Mouse (Mus musculus) lung, embryonic 14.5 days (tissue): ENCODE results near the gene Tspan9. TPM values are rescaled to one million over a fixed set of nuclear protein-coding genes. Genes with fewer than 3 reads are reported as not detected.

ENCODE experiments used
- ATAC-seq: fragments of 200-750 bp; cut with Nextera tagmentation; 2 replicates; pipeline ENCODE4 v1.8.0; 2017; ENCODE audit warnings: mild to moderate bottlenecking, moderate TSS enrichment, moderate library complexity; ENCODE audit not compliant: insufficient read depth
- DNase-seq: peaks from one replicate; pipeline ENCODE4 v3.0.0-alpha.2; 2015
- H3K27ac ChIP-seq: fragments of 300-500 bp; sonication (generic); 2 replicates; pipeline ENCODE4 v1.5.1; 2014; ENCODE audit warnings: low read depth, mild to moderate bottlenecking, moderate library complexity
- H3K27me3 ChIP-seq: fragments of 300-500 bp; sonication (generic); 2 replicates; pipeline ENCODE4 v1.6.1; 2014; ENCODE audit warnings: low read length, control low read depth; ENCODE audit not compliant: insufficient read depth
- H3K36me3 ChIP-seq: fragments of 300-500 bp; sonication (generic); 2 replicates; pipeline ENCODE4 v1.6.1; 2014; ENCODE audit warnings: control low read depth; ENCODE audit not compliant: insufficient read depth
- H3K4me1 ChIP-seq: fragments of 300-500 bp; sonication (generic); 2 replicates; pipeline ENCODE4 v1.6.1; 2014; ENCODE audit warnings: antibody characterized with exemption, control low read depth; ENCODE audit not compliant: insufficient read depth
- H3K4me2 ChIP-seq: fragments of 300-500 bp; sonication (generic); 2 replicates; pipeline ENCODE4 v1.6.1; 2014; ENCODE audit warnings: mild to moderate bottlenecking
- H3K4me3 ChIP-seq: fragments of 300-500 bp; sonication (generic); 2 replicates; pipeline ENCODE4 v1.5.1; 2014; ENCODE audit warnings: low read depth, low read length
- H3K9ac ChIP-seq: fragments of 300-500 bp; sonication (generic); 2 replicates; pipeline ENCODE4 v1.6.1; 2014
- H3K9me3 ChIP-seq: fragments of 300-500 bp; sonication (generic); 2 replicates; pipeline ENCODE4 v1.6.1; 2016; ENCODE audit warnings: low read depth, low read length, control low read depth
- CTCF ChIP-seq: IDR thresholded peaks from 2 replicates; pipeline ENCODE4 v1.5.1; 2016; ENCODE audit warnings: antibody characterized with exemption, low read depth
- WGBS: fragments of 180-500 bp; shearing (Covaris S2); extraction: QIAGEN DNeasy Blood & Tissue Kit; methylation state at CpG from one replicate; pipeline ENCODE4 v1.1.7; 2014; 5-methylcytosine and 5-hydroxymethylcytosine counted together
- polyA plus RNA-seq: library from polyadenylated mRNA; unstranded; fragments of >200 nt; fragmentation: Nextera tagmentation; extraction: Ambion mirVana; gene quantifications from 2 replicates; pipeline ENCODE4 v1.2.1, GENCODE M21; 2014

The Tspan9 gene
- 118 and 121 TPM in 2 replicates for polyA plus RNA-seq

- Histone ChIP-seq H3K27ac (peak within 1 kb of the TSS; percentile 93), H3K4me2 (peak within 1 kb of the TSS; percentile 79), H3K36me3 (no peaks in the 10 kb centered on the region; the same call in 1 of the 2 replicates), H3K9me3 (no peaks in the 10 kb centered on the region), H3K4me1 (peaks cover 7% of the 10 kb centered on the region), H3K27me3 (no peaks in the 10 kb centered on the region), H3K4me3 (peak within 1 kb of the TSS; percentile 66), H3K9ac (peak within 1 kb of the TSS; percentile 79)
- ATAC-seq: peak; percentile 86
- peak; percentile 84 for DNase-seq
- TF ChIP-seq CTCF: peak; percentile 30; the same call in 1 of the 2 replicates
- WGBS: 1% methylated on average over 56 of the region's 56 CpGs
Measured at GRCm38 (mm10) chr6:128143390-128144020, at the start of gene Tspan9. Gene Tspan9 (minus strand): TSS chr6:128143594.

- Histone ChIP-seq H3K27me3 (no peaks in the 10 kb centered on the region), H3K9me3 (no peaks in the 10 kb centered on the region), H3K4me2 (no peak overlapping the region), H3K9ac (no peak overlapping the region), H3K4me1 (0 out of 2 replicates have a peak, but pooled peaks cover 2% of the 10 kb centered on the region), H3K36me3 (no peaks in the 10 kb centered on the region), H3K27ac (no peak overlapping the region), H3K4me3 (no peak overlapping the region)
- peak; percentile 35 for TF ChIP-seq CTCF
- WGBS: 17% methylated on average over 2 of the region's 2 CpGs
- ATAC-seq: no peak; the same call in 1 of the 2 replicates
- peak; percentile 53 for DNase-seq
Measured at GRCm38 (mm10) chr6:128183521-128183920, 40.1 kb upstream of the Tspan9 start.

- no peak for TF ChIP-seq CTCF
- H3K9ac ChIP-seq: no peak overlapping the region
- H3K36me3 ChIP-seq: no peaks in the 10 kb centered on the region
- H3K4me3 ChIP-seq: no peak overlapping the region
- no peak overlapping the region for H3K4me2 ChIP-seq
- 0 out of 2 replicates have a peak, but pooled peaks cover 2% of the 10 kb centered on the region for H3K4me1 ChIP-seq
- no peaks in the 10 kb centered on the region for H3K9me3 ChIP-seq
- H3K27me3 ChIP-seq: no peaks in the 10 kb centered on the region
- ATAC-seq: no peak
- 46% methylated on average over 5 of the region's 5 CpGs for WGBS
- no peak overlapping the region for H3K27ac ChIP-seq
- no peak for DNase-seq
Measured at GRCm38 (mm10) chr6:128181176-128181575, 37.8 kb upstream of the Tspan9 start.

GRCm38 (mm10) chr6:128179651-128180050 is 36.3 kb upstream of the Tspan9 start:
- no peak overlapping the region for H3K9ac ChIP-seq
- no peak overlapping the region for H3K27ac ChIP-seq
- 90% methylated on average over 1 of the region's 1 CpGs for WGBS
- no peak overlapping the region for H3K4me3 ChIP-seq
- H3K4me1 ChIP-seq: 0 out of 2 replicates have a peak, but pooled peaks cover 2% of the 10 kb centered on the region
- no peak for TF ChIP-seq CTCF
- no peaks in the 10 kb centered on the region for H3K36me3 ChIP-seq
- H3K9me3 ChIP-seq: no peaks in the 10 kb centered on the region
- ATAC-seq (no peak), DNase-seq (no peak)
- no peaks in the 10 kb centered on the region for H3K27me3 ChIP-seq
- no peak overlapping the region for H3K4me2 ChIP-seq

- Histone ChIP-seq H3K9ac (no peak overlapping the region), H3K4me1 (0 out of 2 replicates have a peak, but pooled peaks cover 2% of the 10 kb centered on the region), H3K9me3 (no peaks in the 10 kb centered on the region), H3K4me3 (no peak overlapping the region), H3K27me3 (no peaks in the 10 kb centered on the region), H3K4me2 (no peak overlapping the region), H3K27ac (no peak overlapping the region), H3K36me3 (no peaks in the 10 kb centered on the region)
- ATAC-seq (no peak), DNase-seq (no peak)
- TF ChIP-seq CTCF: peak; percentile 40; the same call in 1 of the 2 replicates
- 67% methylated on average over 5 of the region's 5 CpGs for WGBS
Measured at GRCm38 (mm10) chr6:128179247-128179646, 35.9 kb upstream of the Tspan9 start.

GRCm38 (mm10) chr6:128178681-128179080 is 35.3 kb upstream of the Tspan9 start:
- H3K27ac ChIP-seq: no peak overlapping the region
- 90% methylated on average over 2 of the region's 2 CpGs for WGBS
- no peak overlapping the region for H3K4me3 ChIP-seq
- DNase-seq (no peak), ATAC-seq (no peak)
- no peaks in the 10 kb centered on the region for H3K9me3 ChIP-seq
- no peak for TF ChIP-seq CTCF
- no peaks in the 10 kb centered on the region for H3K27me3 ChIP-seq
- H3K4me1 ChIP-seq: 0 out of 2 replicates have a peak, but pooled peaks cover 2% of the 10 kb centered on the region
- no peak overlapping the region for H3K4me2 ChIP-seq
- no peaks in the 10 kb centered on the region for H3K36me3 ChIP-seq
- H3K9ac ChIP-seq: no peak overlapping the region

- ATAC-seq: peak; percentile 58; the same call in 1 of the 2 replicates
- Histone ChIP-seq H3K27ac (no peak overlapping the region), H3K9me3 (no peaks in the 10 kb centered on the region), H3K4me2 (no peak overlapping the region), H3K4me3 (no peak overlapping the region), H3K27me3 (no peaks in the 10 kb centered on the region), H3K4me1 (0 out of 2 replicates have a peak, but pooled peaks cover 2% of the 10 kb centered on the region), H3K36me3 (no peaks in the 10 kb centered on the region), H3K9ac (no peak overlapping the region)
- 44% methylated on average over 6 of the region's 6 CpGs for WGBS
- peak; percentile 64 for DNase-seq
- peak; percentile 65 for TF ChIP-seq CTCF
Measured at GRCm38 (mm10) chr6:128168785-128169679, 25.6 kb upstream of the Tspan9 start.
